Mouse (Mus musculus) kidney, embryonic 14.5 days (tissue): ENCODE measurements around the gene Cers6. TPM values are rescaled to one million over a fixed set of nuclear protein-coding genes. Genes with fewer than 3 reads are reported as not detected.

Experiments
- ATAC-seq: fragments of 200-750 bp; cut with Nextera tagmentation; 2 replicates; pipeline ENCODE4 v1.8.0; 2017; ENCODE audit warnings: moderate number of reproducible peaks, mild to moderate bottlenecking, moderate TSS enrichment, moderate library complexity; ENCODE audit not compliant: low FRiP score, low TSS enrichment
- H3K27ac ChIP-seq: fragments of 300-500 bp; sonication (generic); 2 replicates; pipeline ENCODE4 v1.5.1; 2014; ENCODE audit warnings: low read depth, mild to moderate bottlenecking, low read length, moderate library complexity, mixed read lengths
- H3K27me3 ChIP-seq: fragments of 300-500 bp; sonication (generic); 2 replicates; pipeline ENCODE4 v1.6.1; 2014; ENCODE audit warnings: mild to moderate bottlenecking, low read length; ENCODE audit not compliant: control insufficient read depth, insufficient read depth
- H3K36me3 ChIP-seq: fragments of 300-500 bp; sonication (generic); 2 replicates; pipeline ENCODE4 v1.6.1; 2014; ENCODE audit warnings: low read length, mixed read lengths; ENCODE audit not compliant: control insufficient read depth, insufficient read depth
- H3K4me1 ChIP-seq: fragments of 300-500 bp; sonication (generic); 2 replicates; pipeline ENCODE4 v1.6.1; 2014; ENCODE audit warnings: low read length, mixed read lengths; ENCODE audit not compliant: control insufficient read depth, insufficient read depth
- H3K4me2 ChIP-seq: fragments of 300-500 bp; sonication (generic); replicated peaks from 2 replicates; pipeline ENCODE4 v1.6.1; 2014; ENCODE audit warnings: low read depth, mild to moderate bottlenecking, low read length
- H3K4me3 ChIP-seq: fragments of 300-500 bp; sonication (generic); 2 replicates; pipeline ENCODE4 v1.5.1; 2014; ENCODE audit warnings: mild to moderate bottlenecking, low read length
- H3K9ac ChIP-seq: fragments of 300-500 bp; sonication (generic); 2 replicates; pipeline ENCODE4 v1.6.1; 2014; ENCODE audit warnings: low read depth, mild to moderate bottlenecking, low read length, moderate library complexity
- H3K9me3 ChIP-seq: fragments of 300-500 bp; sonication (generic); 2 replicates; pipeline ENCODE4 v1.6.1; 2016; ENCODE audit warnings: low read length; ENCODE audit not compliant: control insufficient read depth
- WGBS: fragments of 180-500 bp; shearing (Covaris S2); extraction: QIAGEN DNeasy Blood & Tissue Kit; methylation state at CpG from one replicate; pipeline ENCODE4 v1.1.7; 2014; 5-methylcytosine and 5-hydroxymethylcytosine counted together
- polyA plus RNA-seq: library from polyadenylated mRNA; unstranded; fragments of >200 nt; fragmentation: Nextera tagmentation; extraction: Ambion mirVana; gene quantifications from 2 replicates; pipeline ENCODE4 v1.2.1, GENCODE M21; 2014

Gene Cers6
- polyA plus RNA-seq, 1 experiment from 2014 or later = 46.7 TPM

GRCm38 (mm10) chr2:69020636-69021310 lies 159.5 kb downstream of the Cers6 start:
- ATAC-seq = no peak
- Histone ChIP-seq H3K9ac (no peak overlapping the region), H3K4me2 (no peak overlapping the region), H3K36me3 (no peaks in the 10 kb centered on the region), H3K9me3 (no peaks in the 10 kb centered on the region), H3K27me3 (no peaks in the 10 kb centered on the region), H3K4me3 (no peak overlapping the region), H3K4me1 (no peaks in the 10 kb centered on the region), H3K27ac (no peak overlapping the region)
- WGBS = 81% methylated on average over 4 of the region's 4 CpGs

DNA sequence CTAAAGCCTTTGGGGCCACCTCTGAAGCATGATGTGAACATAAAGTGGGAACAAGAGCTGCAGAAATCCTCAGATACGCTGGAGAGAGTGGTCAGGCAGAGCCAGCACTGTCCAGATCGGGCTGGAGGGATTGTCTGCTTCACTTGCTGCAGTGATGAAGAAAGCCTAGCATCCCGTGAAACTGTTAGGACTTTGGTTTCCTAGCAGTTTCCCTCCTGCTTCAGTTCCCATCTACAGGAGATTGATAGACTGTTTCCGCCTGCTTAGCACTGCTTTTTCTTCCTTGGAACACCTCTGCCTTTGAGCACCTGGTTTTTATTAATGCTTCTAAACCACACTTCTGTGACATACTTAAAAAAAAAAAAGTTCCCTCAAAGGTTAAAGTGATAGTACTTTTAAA lies 160.3 kb downstream of the Cers6 start:
- Histone ChIP-seq H3K9ac (no peak overlapping the region), H3K4me3 (no peak overlapping the region), H3K27ac (no peak overlapping the region), H3K36me3 (no peaks in the 10 kb centered on the region), H3K27me3 (no peaks in the 10 kb centered on the region), H3K9me3 (no peaks in the 10 kb centered on the region), H3K4me1 (no peaks in the 10 kb centered on the region), H3K4me2 (no peak overlapping the region)
- WGBS = 23% methylated on average over 4 of the region's 4 CpGs
- no peak for ATAC-seq

DNA sequence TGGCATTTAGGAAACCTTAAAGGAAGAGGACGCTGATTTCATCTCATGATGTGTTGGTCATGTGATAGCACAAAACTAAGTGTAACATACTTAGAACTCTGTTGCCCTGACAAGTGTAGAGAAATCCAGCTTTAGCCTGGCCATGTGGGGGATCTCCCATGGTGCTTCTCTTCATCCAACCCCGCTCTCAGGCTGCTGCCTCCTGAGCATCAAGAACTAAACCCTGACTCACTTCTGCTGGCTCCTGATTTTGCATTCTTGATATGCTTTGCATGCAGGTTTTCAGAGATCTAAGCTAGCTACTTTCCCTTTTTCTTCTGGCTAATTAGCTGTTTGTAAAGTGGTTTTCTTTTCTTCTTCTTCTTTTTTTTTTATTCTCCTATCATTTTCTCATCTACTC lies 163.6 kb downstream of the Cers6 start:
- Histone ChIP-seq H3K9ac (no peak overlapping the region), H3K4me1 (no peaks in the 10 kb centered on the region), H3K27me3 (no peaks in the 10 kb centered on the region), H3K36me3 (no peaks in the 10 kb centered on the region), H3K27ac (no peak overlapping the region), H3K4me2 (no peak overlapping the region), H3K4me3 (no peak overlapping the region), H3K9me3 (no peaks in the 10 kb centered on the region)
- 86% methylated on average over 2 of the region's 2 CpGs for WGBS
- ATAC-seq = no peak

DNA sequence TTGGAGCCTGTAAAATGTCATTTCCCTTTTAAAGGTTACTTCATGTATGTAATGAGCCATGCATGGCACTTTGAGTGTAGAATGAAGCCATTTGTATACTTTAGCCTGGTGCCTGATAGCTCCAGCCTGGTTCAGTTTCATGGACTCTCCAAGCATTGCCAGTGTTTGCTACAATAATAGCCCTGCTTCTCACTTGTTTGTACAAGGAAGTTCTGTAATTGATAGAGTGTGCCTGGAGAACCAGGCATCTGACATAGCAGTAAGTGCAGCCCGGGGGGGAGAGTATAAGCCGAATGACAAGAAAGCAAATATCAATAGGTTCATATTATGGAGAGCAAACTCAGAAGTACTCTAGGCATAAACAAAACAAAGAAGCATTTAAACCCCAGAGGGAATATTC lies 171.3 kb downstream of the Cers6 start:
- Histone ChIP-seq H3K9ac (no peak overlapping the region), H3K9me3 (no peaks in the 10 kb centered on the region), H3K27ac (no peak overlapping the region), H3K36me3 (no peaks in the 10 kb centered on the region), H3K27me3 (no peaks in the 10 kb centered on the region), H3K4me3 (no peak overlapping the region), H3K4me1 (no peaks in the 10 kb centered on the region), H3K4me2 (no peak overlapping the region)
- 32% methylated on average over 2 of the region's 2 CpGs for WGBS
- ATAC-seq = peak; percentile 39; the same call in 1 of the 2 replicates

GRCm38 (mm10) chr2:69035457-69035856 lies 174.2 kb downstream of the Cers6 start:
- H3K27me3 ChIP-seq = no peaks in the 10 kb centered on the region
- ATAC-seq = no peak
- whole genome bisulfite sequencing = 46% methylated on average over 4 of the region's 4 CpGs
- no peak overlapping the region for H3K4me2 ChIP-seq
- no peak overlapping the region for H3K4me3 ChIP-seq
- no peak overlapping the region for H3K27ac ChIP-seq
- no peaks in the 10 kb centered on the region for H3K9me3 ChIP-seq
- H3K4me1 ChIP-seq = no peaks in the 10 kb centered on the region
- no peaks in the 10 kb centered on the region for H3K36me3 ChIP-seq
- no peak overlapping the region for H3K9ac ChIP-seq

DNA sequence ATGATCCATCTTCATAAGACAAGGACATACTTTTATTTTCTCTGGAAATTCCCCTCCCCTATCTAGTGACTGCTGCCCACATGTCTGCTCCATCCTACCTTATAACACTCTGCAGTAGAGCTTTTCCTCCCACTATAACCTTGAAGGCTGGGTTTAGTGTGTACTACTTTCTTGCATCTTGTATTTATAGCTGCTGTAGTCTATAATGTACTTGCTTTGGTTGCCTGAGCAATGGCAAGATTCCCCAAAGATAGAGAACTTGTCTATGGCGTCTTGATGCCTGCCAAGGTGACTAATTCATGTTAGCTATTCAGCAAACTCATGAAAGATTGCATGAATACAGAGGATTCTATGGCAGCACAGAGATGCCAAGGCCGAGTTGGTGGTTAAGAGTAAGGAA lies 176.1 kb downstream of the Cers6 start:
- ATAC-seq = no peak
- H3K27me3 ChIP-seq = no peaks in the 10 kb centered on the region
- H3K27ac ChIP-seq = no peak overlapping the region
- WGBS = 78% methylated on average over 2 of the region's 2 CpGs
- H3K36me3 ChIP-seq = no peaks in the 10 kb centered on the region
- H3K9ac ChIP-seq = no peak overlapping the region
- no peak overlapping the region for H3K4me3 ChIP-seq
- no peaks in the 10 kb centered on the region for H3K4me1 ChIP-seq
- H3K9me3 ChIP-seq = no peaks in the 10 kb centered on the region
- no peak overlapping the region for H3K4me2 ChIP-seq

DNA sequence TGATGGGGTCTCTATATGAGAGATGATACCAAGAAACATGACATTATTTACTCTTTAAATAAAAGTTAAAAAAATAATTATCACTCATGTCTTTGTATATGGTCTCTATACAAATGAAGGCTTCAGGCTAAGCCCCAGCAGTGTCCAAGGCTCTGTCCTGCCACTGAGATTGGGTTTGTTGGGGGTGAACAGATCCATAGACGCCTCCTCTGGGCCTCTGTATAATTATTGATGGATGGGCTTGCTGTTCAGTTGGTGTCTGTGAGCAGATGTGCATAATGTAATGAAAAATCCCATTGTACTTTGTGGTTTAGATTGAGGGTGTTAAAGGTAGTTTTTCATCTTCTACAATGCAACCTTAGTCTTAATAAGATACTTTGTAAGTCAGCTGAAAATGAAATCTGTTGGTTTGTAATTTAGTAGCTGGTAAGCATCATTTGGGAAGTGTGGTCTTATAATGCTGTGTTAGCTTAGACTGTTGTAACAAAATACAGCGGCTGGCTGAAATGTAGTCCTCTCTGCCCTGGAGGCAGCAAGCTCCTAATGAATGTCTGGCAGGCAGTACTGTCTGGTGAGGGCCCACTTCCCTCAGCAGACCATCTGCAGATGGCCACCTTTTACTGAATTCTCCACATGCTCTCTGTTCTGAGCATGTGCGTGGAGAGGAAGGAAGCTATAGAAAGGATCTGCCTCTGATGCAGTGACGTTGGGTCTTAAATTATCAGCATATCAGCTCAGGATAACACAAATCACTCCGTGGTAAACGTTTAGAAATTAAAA lies 181.3 kb downstream of the Cers6 start:
- H3K9me3 ChIP-seq = no peaks in the 10 kb centered on the region
- H3K27me3 ChIP-seq = no peaks in the 10 kb centered on the region
- no peaks in the 10 kb centered on the region for H3K36me3 ChIP-seq
- ATAC-seq = no peak
- no peak overlapping the region for H3K9ac ChIP-seq
- 0 out of 2 replicates have a peak, but pooled peaks cover 2% of the 10 kb centered on the region for H3K4me1 ChIP-seq
- no peak overlapping the region for H3K27ac ChIP-seq
- 48% methylated on average over 6 of the region's 6 CpGs for WGBS
- no peak overlapping the region for H3K4me3 ChIP-seq
- no peak overlapping the region for H3K4me2 ChIP-seq

DNA sequence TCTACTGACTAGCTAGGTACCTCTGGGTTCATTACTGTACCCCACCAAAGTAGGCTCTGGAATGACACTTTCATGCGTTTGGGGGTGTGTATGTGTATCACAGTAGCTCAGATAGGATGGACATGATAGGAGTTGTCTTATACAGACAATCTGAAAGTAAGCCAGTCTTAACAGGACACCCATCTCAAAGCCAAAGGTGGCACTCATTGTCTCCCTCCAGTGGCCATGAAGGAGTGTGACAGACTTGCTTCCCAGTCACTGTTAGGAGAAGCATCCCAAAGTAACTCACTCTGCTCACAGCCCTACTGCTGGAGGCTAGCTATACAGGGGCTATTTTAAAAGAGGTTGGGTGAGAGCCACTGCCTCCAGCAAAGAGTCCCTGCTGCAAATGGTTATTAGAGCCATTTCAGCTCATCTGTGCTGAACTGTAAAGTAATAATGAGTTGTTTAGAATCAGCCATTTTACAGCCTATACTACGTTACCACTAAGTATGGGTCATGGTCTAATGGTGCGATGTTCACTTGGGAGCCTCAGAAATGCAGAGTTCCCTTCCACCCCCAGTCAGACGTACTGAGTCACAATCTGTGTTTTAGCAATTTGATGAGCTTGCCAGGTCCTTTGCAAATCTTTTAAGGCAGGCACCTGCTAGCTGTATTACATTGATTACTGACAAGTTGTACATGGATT lies 182.3 kb downstream of the Cers6 start:
- Histone ChIP-seq H3K27me3 (no peaks in the 10 kb centered on the region), H3K4me1 (0 out of 2 replicates have a peak, but pooled peaks cover 2% of the 10 kb centered on the region), H3K36me3 (no peaks in the 10 kb centered on the region), H3K4me3 (no peak overlapping the region), H3K27ac (no peak overlapping the region), H3K4me2 (no peak overlapping the region), H3K9me3 (no peaks in the 10 kb centered on the region), H3K9ac (no peak overlapping the region)
- 60% methylated on average over 4 of the region's 4 CpGs for WGBS
- ATAC-seq = peak; percentile 65

DNA sequence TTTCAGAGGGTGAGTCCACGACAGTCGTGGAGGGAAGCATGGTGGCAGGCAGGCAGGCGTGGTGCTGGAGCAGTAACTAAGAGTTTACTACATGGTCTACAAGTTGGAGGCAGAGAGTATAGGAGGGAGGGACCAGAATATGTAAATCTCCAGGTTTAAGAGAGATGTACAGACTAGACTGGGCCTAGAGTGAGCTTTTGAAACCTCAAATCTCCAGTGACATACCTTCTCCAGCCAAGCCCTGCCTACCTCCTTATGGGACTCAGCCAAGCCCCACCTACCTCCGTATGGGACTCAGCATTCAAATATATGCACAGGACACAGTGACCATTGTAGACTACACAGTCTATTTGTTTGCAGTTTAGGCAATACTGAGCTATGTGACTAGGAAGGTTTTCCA lies 184.7 kb downstream of the Cers6 start:
- WGBS = 83% methylated on average over 4 of the region's 4 CpGs
- Histone ChIP-seq H3K9ac (no peak overlapping the region), H3K36me3 (no peaks in the 10 kb centered on the region), H3K4me3 (no peak overlapping the region), H3K9me3 (no peaks in the 10 kb centered on the region), H3K27me3 (no peaks in the 10 kb centered on the region), H3K4me2 (no peak overlapping the region), H3K27ac (no peak overlapping the region), H3K4me1 (0 out of 2 replicates have a peak, but pooled peaks cover 2% of the 10 kb centered on the region)
- no peak for ATAC-seq
